Mouse (Mus musculus) common myeloid progenitor, adult 5-6 weeks (primary cell): ENCODE data around the gene Anxa9. TPM values are rescaled to one million over a fixed set of nuclear protein-coding genes. Genes with fewer than 3 reads are reported as not detected.
A peak's percentile ranks its signal among the peaks of the same experiment; 100 is the strongest.

Experiments used
- ATAC-seq: replicated peaks from 2 replicates; pipeline ENCODE4 v1.8.0; 2016; ENCODE audit warnings: low read depth, mild to moderate bottlenecking, moderate TSS enrichment, inconsistent platforms; ENCODE audit not compliant: poor library complexity, severe bottlenecking
- total RNA-seq: library from RNA; stranded (forward); fragments of 200-1000, 187-1606 nt; gene quantifications from 2 replicates; pipeline ENCODE4 v1.2.3, GENCODE M21; 2017

Gene Anxa9
- total RNA-seq, 1 experiment from 2014 or later: 12.1 TPM

DNA sequence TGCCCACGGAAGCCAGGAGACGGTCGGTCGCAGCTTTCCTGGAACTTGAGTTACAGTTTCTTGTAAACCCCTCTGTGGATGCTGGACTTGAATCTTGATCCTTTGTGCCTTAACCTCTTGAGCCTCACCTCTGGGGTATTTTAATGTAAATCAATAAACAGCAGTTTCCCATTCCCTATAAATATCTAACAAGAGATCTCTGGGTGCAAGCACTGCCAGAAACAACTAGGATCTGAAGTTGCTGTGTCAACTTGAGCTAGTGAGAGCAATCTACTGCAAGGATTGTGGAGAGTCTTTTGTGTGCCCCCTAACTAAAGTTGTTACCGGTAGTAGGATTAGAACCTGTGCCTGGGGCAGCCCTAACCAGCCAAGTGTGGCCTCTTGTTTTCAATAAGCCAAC, 21.6 kb downstream of the Anxa9 start:
- no peak for ATAC-seq

DNA sequence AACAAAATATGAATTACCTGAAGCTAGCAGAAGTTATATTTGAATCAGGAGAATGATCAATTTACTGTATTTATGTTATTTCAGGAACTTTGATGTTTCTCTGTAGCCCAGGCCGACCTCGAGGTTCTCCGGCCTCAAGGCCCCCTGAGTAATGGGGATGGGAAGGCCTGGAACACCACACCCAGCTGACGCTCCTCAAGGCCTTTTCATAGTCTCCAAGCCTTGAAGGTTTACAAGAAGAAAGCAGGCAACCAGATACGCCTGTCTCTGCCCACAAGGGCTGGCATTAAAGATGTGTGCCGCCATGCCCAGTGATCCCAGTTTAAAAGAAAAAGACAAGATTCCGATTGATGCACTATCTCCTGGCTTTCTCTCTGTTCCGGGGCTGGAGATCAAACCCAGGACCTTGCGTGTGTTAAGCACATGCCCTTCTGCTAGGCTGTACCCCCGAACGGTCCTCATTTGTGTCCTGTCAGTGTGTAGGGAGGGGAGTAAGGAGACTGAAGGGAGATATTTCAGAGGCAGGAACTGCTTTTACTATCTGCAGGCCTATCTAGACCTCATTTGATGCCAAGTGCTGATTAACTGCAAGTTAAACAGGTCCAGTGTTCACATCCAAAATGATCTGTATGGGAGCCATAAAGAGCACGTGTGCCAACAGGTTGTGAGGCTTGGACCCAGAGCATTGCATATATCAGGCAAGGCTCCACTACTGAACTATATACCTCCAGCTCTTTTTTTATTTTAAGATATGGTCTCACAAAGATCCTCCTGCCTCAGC, 22.3 kb downstream of the Anxa9 start:
- no peak for ATAC-seq

DNA sequence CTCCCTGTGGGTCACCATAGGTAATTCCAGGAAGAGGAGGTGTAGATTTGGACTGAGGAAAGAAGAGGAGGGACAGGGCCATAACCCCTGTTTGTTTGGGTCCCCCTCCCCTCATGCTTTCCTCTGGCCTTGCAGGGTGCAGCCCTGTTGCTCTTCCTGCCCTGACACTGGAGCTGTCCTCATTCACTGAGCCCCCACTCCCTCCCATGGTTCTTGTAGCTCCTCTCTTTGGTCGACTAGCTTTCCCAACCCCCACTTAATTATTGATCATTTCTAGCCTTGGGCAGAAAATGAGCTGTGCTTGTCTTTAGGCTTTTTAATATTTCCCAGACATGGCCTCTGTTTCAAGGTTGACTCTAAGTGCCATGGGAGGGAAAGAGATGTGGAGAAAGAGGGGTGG, 22.9 kb downstream of the Anxa9 start:
- no peak for ATAC-seq

DNA sequence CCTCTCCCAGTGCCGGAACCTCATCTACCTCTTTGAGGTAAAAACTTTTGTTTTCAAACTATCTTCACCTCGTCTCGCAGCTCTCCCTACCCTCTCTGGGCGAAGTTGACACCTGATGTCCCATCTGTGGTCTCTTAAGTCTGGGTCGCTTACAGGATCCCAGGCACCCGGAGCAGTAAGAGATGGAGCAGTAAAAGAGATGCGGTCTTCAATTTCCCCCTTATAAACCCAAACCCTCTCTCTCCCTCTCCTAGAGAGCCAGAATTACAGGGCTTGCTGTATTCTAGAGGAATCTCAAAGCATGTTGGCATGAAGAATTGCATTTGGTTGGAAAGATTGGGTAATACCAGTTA, 23.4 kb downstream of the Anxa9 start:
- no peak for ATAC-seq

DNA sequence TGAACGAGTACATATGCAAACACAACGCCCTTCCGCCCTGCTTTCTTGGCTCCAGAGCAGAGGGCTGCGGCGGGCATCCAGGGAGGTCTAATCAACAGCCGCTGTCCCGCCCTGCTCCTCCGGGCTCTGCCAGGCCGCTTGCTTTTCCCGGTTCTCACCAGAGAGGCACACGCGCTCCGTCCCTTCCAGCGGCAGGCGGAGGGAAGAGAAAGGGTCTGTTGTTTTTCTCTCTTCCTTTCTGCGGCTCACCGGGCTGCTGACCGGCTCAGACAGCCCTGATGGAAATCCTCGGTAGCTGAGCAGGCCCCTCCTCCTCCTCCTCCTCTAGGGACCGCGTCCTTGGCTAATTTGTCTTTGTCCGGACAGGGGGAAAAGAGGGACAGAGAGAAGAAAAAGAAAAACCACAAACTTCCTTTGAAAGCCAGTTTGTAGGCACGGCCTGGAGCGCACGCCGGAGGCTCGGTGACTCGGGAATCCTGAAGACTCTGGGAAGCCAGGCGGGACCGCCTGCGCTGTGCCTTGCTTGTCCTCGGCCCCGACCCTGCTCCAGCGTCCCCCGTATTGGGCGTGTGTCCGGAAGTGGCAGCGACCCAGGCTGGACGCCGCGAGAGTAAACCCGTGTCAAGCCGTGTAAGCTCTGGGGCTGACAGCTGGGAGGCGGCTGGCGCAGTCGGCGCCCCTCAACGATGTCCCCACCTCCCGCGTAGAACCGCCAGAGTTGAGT, 23.9 kb downstream of the Anxa9 start:
- peak; percentile 39 for ATAC-seq

DNA sequence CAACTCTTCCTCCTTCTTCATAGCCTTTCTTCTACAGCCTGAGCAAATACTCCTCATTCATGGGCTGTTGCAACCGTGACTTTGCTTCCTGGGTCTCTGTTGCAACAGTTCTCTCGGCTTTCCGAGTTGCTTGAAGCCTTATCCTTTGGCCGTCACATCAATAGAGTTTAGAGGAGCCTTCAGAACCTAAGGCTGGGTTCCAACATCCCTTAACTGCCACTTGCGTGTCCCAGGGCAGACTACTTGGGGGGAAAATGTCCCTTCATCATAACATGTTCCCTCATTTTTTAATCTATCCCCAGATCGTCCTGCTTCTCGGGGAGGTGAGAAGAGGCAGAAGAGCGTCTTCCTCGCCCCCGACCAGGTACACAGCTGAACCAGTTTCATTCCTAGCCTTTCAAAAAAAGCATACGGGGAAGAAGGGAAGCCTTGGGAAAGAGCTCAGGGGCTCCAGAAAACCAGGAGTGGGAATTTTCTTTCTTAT, 24.6 kb downstream of the Anxa9 start:
- ATAC-seq: peak; percentile 16; the same call in 1 of the 2 replicates

DNA sequence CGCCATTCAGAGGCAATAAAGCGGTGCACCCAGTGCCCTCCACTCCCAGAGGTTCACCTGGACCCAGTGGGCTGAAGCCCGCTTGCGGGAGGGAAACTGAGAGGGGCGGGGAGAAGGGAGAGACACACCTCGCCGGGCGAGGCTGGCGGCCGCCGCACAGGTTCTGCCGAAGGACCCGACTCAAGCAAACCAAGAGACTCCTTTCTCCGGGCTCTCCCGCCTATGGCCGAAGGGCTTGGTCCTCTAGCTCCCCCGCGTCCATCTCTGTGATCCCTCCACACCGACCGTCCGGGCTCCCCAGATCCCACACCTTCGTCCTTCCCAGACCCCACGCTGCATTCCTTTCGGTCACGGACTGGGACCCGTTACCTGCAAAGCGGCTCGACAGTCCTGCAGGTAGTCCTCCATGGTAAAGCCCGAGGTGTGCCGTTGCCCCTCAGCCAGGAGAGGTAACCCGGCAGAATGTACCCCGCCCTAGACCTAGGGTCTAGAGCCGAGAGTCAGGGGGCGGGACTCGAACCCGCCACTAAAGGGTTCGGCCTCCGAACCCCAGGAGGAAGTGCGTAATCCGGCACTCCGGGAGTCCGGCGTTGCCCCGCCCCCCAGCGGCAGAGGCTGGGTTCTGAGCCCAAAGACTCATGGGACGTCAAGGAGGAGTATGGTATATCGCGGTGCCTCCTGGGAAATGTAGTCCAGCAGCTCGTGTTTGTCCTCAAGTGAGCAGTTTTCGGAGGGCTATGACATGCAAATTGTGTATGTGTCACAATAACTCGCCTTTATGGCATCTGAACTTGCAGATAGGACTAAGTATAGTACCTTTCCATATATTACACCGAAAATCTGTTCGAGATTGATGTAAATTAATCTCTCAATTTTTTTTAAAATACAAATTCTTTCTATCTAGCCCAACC, 25.5 kb downstream of the Anxa9 start, which contains the start of the genes Mindy1 and Prune1:
Mindy1 (plus strand) TSS at position 130 of the 911 bp plus-strand sequence.
Prune1 (minus strand) TSS at position 861 of the 911 bp plus-strand sequence.
- ATAC-seq: peak; percentile 75

DNA sequence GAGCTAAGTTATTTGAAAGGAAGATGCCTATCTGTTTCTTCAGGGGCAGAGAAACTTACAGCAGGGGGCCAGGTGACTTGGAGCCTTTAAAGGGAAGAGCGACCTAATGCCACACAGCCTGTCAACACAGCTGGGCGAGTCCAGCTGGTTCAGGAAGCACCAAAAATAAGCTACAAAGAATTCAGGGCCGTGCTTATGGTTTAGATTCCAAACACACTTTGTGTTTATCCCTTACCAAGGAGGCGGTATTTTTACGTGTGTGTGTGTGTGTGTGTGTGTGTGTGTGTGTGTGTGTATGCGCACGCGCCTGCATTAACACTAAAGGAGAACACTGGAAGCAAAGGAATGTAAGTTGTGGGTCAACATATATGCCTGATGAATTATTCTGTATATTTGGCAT, 26.2 kb downstream of the Anxa9 start:
- ATAC-seq: no peak

DNA sequence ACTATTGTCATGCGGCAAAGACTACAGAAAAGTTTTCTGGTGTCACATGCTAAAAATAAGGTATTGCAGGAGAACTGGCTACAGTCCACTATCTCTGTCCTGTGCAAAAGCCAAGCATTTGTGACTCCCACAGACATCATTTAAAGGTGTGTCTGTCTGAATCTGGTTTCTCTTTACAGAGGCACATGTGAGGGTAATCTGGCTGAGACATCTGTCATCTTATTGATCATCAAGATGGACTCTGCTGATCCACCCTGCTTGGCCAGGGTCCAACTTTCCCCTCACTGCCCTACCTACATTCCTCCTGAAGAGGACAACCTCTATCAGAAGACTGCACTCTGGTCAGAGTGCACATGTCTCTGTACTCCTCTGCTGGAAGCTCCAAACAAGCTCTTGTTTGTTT, 29.8 kb downstream of the Anxa9 start:
- ATAC-seq: no peak

DNA sequence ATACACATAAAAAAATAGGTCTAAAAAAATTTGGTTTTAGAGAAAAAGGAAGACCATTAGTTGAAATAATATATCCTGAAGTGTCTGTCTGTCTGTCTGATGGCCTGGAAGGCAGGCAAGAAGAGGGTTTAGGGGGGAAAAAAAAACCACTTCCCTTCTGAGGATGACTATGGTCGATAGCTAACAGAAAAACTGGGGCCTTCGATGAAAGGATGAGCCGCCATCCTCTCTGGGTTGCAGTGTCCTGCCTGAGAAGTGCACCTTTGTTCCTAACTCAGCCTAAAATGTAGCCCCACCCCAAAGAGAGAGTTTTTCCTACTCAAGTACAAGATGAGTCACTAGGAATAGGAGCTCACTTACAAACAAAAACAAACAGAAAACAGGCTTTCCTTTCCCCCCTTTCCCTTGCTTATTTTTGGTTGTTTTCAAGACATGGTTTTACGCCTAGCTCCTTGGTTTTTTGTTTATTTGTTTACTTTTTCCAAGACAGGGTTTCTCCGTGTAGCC, 30.5 kb downstream of the Anxa9 start:
- ATAC-seq: no peak

DNA sequence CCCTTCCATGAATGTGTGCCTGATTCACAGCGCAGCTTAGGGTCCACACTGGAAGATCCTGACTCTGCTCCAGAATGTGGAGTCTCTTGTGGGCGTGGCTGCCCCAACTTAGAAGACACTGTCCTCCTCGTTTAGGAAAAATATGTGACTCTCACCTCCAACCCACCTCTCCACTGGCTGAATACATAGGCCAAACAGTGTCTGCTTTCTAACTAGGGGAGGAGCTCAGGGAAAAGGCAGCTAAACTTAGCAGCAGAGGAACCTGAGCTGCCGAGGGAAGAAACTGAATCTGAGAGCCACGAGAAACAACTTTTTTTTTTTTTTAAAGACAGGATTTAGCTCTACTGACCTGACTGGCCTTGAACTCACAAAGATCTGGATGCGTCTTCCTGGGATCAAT, 31.8 kb downstream of the Anxa9 start:
- ATAC-seq: no peak

DNA sequence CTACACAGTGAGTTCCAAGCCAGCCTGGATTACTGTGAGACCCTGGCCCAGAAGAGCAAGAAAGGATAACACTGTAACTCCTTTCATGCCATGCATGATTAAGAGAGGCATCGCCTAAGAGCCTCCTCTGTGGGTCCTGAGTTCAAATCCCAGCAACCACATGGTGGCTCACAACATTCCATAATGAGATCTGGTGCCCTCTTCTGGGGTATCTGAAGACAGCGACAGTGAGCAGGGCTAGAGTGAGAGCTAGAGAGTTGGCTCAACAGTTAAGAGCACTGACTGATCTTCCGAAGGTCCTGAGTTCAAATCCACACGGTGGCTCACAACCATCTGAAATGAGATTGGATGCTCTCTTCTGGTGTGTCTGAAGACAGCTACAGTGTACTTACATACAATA, 32.5 kb downstream of the Anxa9 start:
- ATAC-seq: no peak

DNA sequence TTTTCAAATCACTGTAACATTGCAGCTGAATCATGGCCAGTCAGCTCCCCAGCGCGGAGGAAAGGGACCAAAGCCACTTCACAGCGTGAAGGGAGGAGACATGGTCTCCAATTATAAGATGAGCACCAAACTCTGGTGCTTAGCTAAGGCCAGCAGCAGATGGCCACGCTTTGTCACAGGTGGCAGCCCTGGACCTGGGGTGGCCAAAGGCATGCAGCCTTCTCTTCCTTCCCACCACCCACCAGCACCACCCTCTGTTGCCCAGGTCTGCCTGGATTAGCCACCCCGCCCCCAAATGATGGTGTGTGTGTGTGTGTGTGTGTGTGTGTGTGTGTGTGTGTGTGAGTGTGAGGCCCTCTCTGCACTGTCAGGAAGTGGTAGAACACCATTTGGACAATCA, 33.5 kb downstream of the Anxa9 start:
- ATAC-seq: no peak

DNA sequence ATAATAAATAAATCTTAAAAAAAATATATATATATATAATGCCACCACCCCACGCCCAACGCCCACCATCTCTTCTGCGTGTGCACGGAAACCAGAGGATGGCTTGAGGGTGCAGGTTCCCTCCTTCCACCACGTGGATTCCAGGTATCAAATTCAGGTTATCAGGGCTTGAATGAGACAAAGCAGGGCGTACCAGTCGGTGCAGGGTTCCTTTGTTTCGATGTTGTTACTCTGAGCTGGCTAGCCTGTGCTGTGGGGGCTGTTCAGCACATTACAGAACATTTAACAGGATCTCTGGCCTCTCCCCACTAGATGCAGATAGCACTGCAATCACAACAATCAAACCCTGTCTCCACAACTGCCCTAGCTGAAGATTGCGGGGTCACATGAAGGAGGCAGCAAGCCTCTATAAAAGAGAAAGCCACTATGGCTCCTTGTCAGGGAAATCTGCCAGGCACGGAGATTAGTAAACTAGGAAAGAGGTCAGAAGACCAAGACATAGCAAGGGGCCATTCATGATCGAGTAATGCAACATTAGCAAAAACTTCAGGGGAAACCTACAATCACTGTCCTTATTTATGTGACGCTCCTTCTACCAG, 36.1 kb downstream of the Anxa9 start:
- no peak for ATAC-seq

DNA sequence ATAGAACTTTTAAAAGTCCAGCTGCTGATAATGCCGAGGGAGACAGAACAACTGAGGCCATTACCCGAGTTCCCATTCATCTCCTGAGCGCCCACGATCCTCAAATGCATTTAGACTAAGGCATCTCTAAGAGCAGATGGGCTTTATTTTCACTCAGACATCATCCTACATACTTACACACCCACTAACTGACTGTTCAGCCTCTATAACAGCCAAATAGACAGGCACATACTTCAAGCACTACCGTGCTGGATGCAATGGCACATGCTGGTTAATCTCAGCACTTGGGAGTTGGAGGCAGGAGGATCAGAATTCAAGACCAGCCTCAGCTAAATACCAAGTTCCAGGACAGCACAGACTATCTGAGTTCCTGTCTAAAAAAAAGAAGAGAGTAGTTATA, 37.2 kb downstream of the Anxa9 start:
- ATAC-seq: no peak

DNA sequence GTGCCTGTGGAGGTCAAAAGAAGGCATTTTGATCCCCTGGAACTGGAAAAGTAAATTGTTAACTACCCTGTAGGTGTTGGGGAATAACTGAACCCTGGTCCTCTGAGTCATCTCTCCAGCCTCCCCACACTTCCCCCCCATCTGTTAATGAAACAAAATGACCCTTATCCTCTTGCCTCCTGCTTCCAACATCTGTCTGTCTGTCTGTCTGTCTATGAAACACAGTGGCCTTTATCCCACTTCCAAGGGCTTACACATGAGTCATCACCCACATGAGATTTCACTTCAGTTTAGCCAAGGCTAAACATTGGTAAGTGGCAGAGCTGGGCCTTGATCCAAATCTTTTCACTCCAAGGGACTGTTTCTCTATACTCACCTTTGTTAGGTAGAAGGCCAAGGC, 39.1 kb downstream of the Anxa9 start:
- no peak for ATAC-seq

DNA sequence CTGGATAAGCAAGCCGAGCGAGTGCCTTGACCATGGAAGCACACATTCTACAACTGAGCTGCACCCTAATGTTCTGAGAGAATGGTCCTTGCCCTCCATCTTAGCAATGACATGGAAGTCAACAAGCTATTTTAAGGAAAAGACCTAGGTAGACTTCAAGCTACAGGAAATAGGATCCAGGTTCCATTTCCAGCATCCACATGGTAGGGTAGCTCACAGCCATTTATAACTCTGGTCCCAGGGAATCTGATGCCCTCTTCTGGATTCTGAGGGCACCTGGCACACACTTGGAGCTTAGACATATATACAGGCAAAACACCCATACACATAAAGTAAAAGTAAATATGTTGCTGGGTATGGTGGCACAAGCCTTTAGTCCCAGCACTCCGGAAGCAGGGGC, 40.9 kb downstream of the Anxa9 start:
- no peak for ATAC-seq

DNA sequence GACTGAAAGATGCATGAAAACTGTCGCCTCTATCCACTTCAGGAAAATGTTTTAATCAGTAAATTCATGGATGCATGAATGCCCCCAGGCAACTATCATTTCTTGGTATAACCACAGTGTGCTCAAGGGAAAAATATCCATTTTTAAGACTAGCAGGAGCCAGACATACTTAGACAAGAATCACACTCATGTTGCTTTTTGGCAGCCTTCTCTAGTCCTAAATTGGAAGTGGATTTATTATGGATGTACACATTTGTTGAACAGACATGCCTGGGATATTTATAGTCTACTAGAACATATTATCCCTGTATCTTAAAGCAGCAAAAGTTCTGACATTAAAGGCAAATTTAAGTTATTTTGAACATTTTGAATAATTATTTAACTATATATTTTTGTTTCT, 42.3 kb downstream of the Anxa9 start:
- ATAC-seq: no peak

DNA sequence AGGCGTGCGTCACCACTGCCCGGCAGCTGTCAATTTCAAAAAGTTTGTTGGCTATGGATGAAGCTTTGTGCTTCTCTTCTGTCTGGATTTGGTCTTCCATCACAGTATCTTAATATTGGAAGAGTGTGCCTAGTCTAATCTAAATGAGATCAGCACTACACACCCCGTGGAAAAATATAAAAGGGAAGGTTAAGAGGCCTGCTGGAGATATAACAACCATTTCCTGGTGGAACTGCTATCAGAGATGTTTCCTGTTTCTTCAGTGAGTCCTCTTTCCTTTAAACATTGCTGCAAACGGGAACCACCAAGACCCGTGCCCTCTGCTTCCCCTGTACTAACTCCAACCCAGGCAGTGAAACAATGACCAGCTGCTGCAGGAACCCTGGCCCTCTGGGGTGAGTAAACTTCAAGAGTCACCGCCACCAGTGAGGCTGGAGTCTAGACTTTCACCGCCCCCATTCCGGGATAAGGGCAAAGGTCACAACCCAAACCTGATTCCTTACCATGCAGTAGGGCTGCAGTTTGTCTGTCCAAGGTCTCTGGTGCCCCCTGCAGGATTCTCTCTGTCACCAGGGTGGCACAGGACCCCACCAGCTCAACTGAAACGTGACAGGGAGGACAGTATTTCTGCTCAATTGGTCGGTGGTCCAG, 43.8 kb downstream of the Anxa9 start:
- ATAC-seq: peak; percentile 98
